Comparison of ENCODE assay signal across 13 mouse cellular contexts in the genomic region with DNA sequence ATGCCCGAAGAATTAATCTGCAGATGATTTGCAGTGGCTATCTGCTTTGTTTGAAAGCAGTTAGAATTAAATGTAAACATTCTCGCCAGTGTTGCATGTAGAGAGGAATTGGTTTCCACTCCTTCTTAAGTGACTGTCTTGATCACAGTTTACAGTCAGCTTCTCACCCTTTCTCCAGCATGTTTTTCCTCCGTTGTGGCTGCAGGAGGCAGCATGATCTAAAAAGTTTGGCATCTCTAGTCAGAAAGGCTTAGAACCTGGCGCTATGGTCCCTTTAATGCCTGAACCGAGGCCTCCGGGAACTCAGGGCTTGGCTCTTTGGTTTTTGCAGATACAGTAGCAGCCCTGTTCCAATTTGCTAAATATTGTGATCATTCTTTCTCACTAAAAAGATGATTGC.
DNase-seq lines count a peak whose midpoint lies in the region; ATAC-seq and TF ChIP-seq lines count a peak whose summit lies in the region.
"Had no signal": no experiment of that assay in that cellular context is flagged by ENCODE, and none has a peak within 500 bp of the region (broad histone marks: within the 10 kb centered on the region; RNA-seq: fewer than 3 reads in every experiment).

No protein-coding gene starts in this region.

- 60% methylated on average over 6 of the region's 6 CpGs for WGBS in hindbrain, postnatal 0 days
- 62% methylated on average over 6 of the region's 6 CpGs for WGBS in hindbrain, embryonic 13.5 days
- WGBS in midbrain, postnatal 0 days: 58% methylated on average over 6 of the region's 6 CpGs
- 64% methylated on average over 6 of the region's 6 CpGs for WGBS in midbrain, embryonic 10.5 days
- WGBS in stomach, postnatal 0 days: 22% methylated on average over 6 of the region's 6 CpGs

- no peak for ATAC-seq in hindbrain, postnatal 0 days
- no peak for ATAC-seq in hindbrain, embryonic 13.5 days (ENCODE audit: low FRiP score)
- no peak for ATAC-seq in midbrain, postnatal 0 days (ENCODE audit: low FRiP score)
- ATAC-seq in stomach, postnatal 0 days (ENCODE audit: low FRiP score, low TSS enrichment): no peak
- ATAC-seq: midbrain, embryonic 16.5 days had no signal

- H3K4me3 ChIP-seq in hindbrain, postnatal 0 days (ENCODE audit: low read length): no peak overlapping the region
- no peak overlapping the region for H3K4me3 ChIP-seq in hindbrain, embryonic 13.5 days
- H3K4me3 ChIP-seq in midbrain, postnatal 0 days (ENCODE audit: low read depth, low read length): no peak overlapping the region
- H3K4me3 ChIP-seq in midbrain, embryonic 10.5 days: no peak overlapping the region
- no peak overlapping the region for H3K4me3 ChIP-seq in stomach, postnatal 0 days (ENCODE audit: low read depth, low read length)
- H3K4me3 ChIP-seq: embryonic facial prominence, embryonic 15.5 days; hindbrain, embryonic 12.5 days; liver, embryonic 13.5 days had no signal

- TF ChIP-seq CTCF in hindbrain, postnatal 0 days (IDR thresholded peaks at IDR 0.05; ENCODE audit: low read depth): peak; percentile 63
- peak; percentile 68 for TF ChIP-seq CTCF in midbrain, postnatal 0 days (IDR thresholded peaks at IDR 0.05)
- TF ChIP-seq CTCF in stomach, postnatal 0 days (IDR thresholded peaks at IDR 0.05; ENCODE audit: low read depth): peak; percentile 76

- H3K36me3 ChIP-seq in hindbrain, postnatal 0 days (ENCODE audit: insufficient read depth, low read length): no peaks in the 10 kb centered on the region
- H3K36me3 ChIP-seq in hindbrain, embryonic 13.5 days: no peaks in the 10 kb centered on the region
- 0 out of 2 replicates have a peak, but pooled peaks cover 2% of the 10 kb centered on the region for H3K36me3 ChIP-seq in midbrain, postnatal 0 days (ENCODE audit: insufficient read depth, low read length)
- H3K36me3 ChIP-seq in midbrain, embryonic 10.5 days: no peaks in the 10 kb centered on the region
- no peaks in the 10 kb centered on the region for H3K36me3 ChIP-seq in stomach, postnatal 0 days (ENCODE audit: control insufficient read depth, insufficient read depth, low read length)
- H3K36me3 ChIP-seq: embryonic facial prominence, embryonic 15.5 days; hindbrain, embryonic 12.5 days; liver, embryonic 13.5 days had no signal

- no peak overlapping the region for H3K4me2 ChIP-seq in hindbrain, postnatal 0 days (ENCODE audit: low read depth, low read length)
- no peak overlapping the region for H3K4me2 ChIP-seq in hindbrain, embryonic 13.5 days
- H3K4me2 ChIP-seq in midbrain, postnatal 0 days (ENCODE audit: low read depth, low read length, poor library complexity, severe bottlenecking): no peak overlapping the region
- no peak overlapping the region for H3K4me2 ChIP-seq in stomach, postnatal 0 days (replicated peaks; ENCODE audit: low read depth)
- H3K4me2 ChIP-seq: embryonic facial prominence, embryonic 15.5 days; hindbrain, embryonic 12.5 days; liver, embryonic 13.5 days had no signal

- no peak overlapping the region for H3K27ac ChIP-seq in hindbrain, postnatal 0 days
- H3K27ac ChIP-seq in hindbrain, embryonic 13.5 days: no peak overlapping the region
- H3K27ac ChIP-seq in midbrain, postnatal 0 days (ENCODE audit: low read depth, low read length): no peak overlapping the region
- H3K27ac ChIP-seq in midbrain, embryonic 10.5 days (replicated peaks): no peak overlapping the region
- no peak overlapping the region for H3K27ac ChIP-seq in stomach, postnatal 0 days (replicated peaks)
- H3K27ac ChIP-seq: embryonic facial prominence, embryonic 15.5 days; hindbrain, embryonic 12.5 days; liver, embryonic 13.5 days had no signal

- peak; percentile 29 for DNase-seq in adrenal gland, postnatal 10 days
- DNase-seq in adrenal gland, adult 8-10 months: no peak
- DNase-seq in hindbrain, postnatal 0 days (ENCODE audit: low spot score): peak; percentile 57
- peak; percentile 46 for DNase-seq in midbrain, postnatal 0 days (ENCODE audit: low spot score)
- DNase-seq in midbrain, embryonic 10.5 days (ENCODE audit: low spot score): no peak
- DNase-seq in stomach, postnatal 0 days (ENCODE audit: low spot score): no peak
- no peak for DNase-seq in thymus, postnatal 4 days
- DNase-seq: B cell, adult 2 months; liver, embryonic 13.5 days had no signal

- no peaks in the 10 kb centered on the region; the same call in 1 of the 2 replicates for H3K4me1 ChIP-seq in hindbrain, postnatal 0 days (ENCODE audit: insufficient read depth, low read length)
- peaks cover 23% of the 10 kb centered on the region for H3K4me1 ChIP-seq in hindbrain, embryonic 13.5 days (replicated peaks)
- no peaks in the 10 kb centered on the region for H3K4me1 ChIP-seq in midbrain, postnatal 0 days (ENCODE audit: insufficient read depth, low read length)
- peaks cover 1% of the 10 kb centered on the region for H3K4me1 ChIP-seq in midbrain, embryonic 10.5 days
- no peaks in the 10 kb centered on the region for H3K4me1 ChIP-seq in stomach, postnatal 0 days (replicated peaks; ENCODE audit: control insufficient read depth, insufficient read depth)
- H3K4me1 ChIP-seq: liver, embryonic 13.5 days had no signal

- H3K27me3 ChIP-seq in hindbrain, postnatal 0 days (ENCODE audit: insufficient read depth, low read length): no peaks in the 10 kb centered on the region
- H3K27me3 ChIP-seq in hindbrain, embryonic 13.5 days: peaks cover 8% of the 10 kb centered on the region; the same call in 1 of the 2 replicates
- no peaks in the 10 kb centered on the region for H3K27me3 ChIP-seq in midbrain, postnatal 0 days (ENCODE audit: insufficient read depth, low read length)
- H3K27me3 ChIP-seq in midbrain, embryonic 10.5 days (ENCODE audit: low read depth, poor library complexity, severe bottlenecking): no peaks in the 10 kb centered on the region
- H3K27me3 ChIP-seq in stomach, postnatal 0 days (ENCODE audit: control insufficient read depth, insufficient read depth, low read length): no peaks in the 10 kb centered on the region
- H3K27me3 ChIP-seq: embryonic facial prominence, embryonic 15.5 days; hindbrain, embryonic 12.5 days; liver, embryonic 13.5 days had no signal

- no peak overlapping the region for H3K9ac ChIP-seq in hindbrain, postnatal 0 days (replicated peaks; ENCODE audit: low read length)
- H3K9ac ChIP-seq in hindbrain, embryonic 13.5 days: no peak overlapping the region
- no peak overlapping the region for H3K9ac ChIP-seq in midbrain, postnatal 0 days (replicated peaks; ENCODE audit: low read length, poor library complexity, severe bottlenecking)
- no peak overlapping the region for H3K9ac ChIP-seq in stomach, postnatal 0 days (ENCODE audit: low read length)
- H3K9ac ChIP-seq: embryonic facial prominence, embryonic 15.5 days; hindbrain, embryonic 12.5 days; liver, embryonic 13.5 days had no signal

- no peak for TF ChIP-seq EP300 in stomach, postnatal 0 days (optimal IDR thresholded peaks at IDR 0.05)

- no peaks in the 10 kb centered on the region for H3K9me3 ChIP-seq in hindbrain, postnatal 0 days (ENCODE audit: low read length)
- no peaks in the 10 kb centered on the region for H3K9me3 ChIP-seq in hindbrain, embryonic 13.5 days
- H3K9me3 ChIP-seq in midbrain, postnatal 0 days (ENCODE audit: low read length): no peaks in the 10 kb centered on the region
- H3K9me3 ChIP-seq in midbrain, embryonic 10.5 days (replicated peaks): no peaks in the 10 kb centered on the region
- no peaks in the 10 kb centered on the region for H3K9me3 ChIP-seq in stomach, postnatal 0 days (ENCODE audit: control insufficient read depth, low read length)
- H3K9me3 ChIP-seq: embryonic facial prominence, embryonic 15.5 days; hindbrain, embryonic 12.5 days; liver, embryonic 13.5 days had no signal

Comparison
In these comparisons a context has a peak if more than half of its experiments do, and no peak if none do; other contexts are left out.
1. DNase-seq: peak in adrenal gland, postnatal 10 days (single experiment), hindbrain, postnatal 0 days (single experiment) and midbrain, postnatal 0 days (single experiment); none in adrenal gland, adult 8-10 months (single experiment), midbrain, embryonic 10.5 days (single experiment), stomach, postnatal 0 days (single experiment) and thymus, postnatal 4 days (single experiment).
2. Peak in every context shown above with its lines, with median percentiles within 50 percentile points of each other: CTCF ChIP-seq.